Mouse (Mus musculus) neutrophil, adult 5-6 weeks (primary cell): Measurements from ENCODE around the gene Cdh20. TPM values are rescaled to one million over a fixed set of nuclear protein-coding genes. Genes with fewer than 3 reads are reported as not detected.

Experiments used
- ATAC-seq: fragments of 151-379, 151-347 bp; 2 replicates; pipeline ENCODE4 v1.8.0; 2017; ENCODE audit warnings: mild to moderate bottlenecking, moderate TSS enrichment; ENCODE audit not compliant: insufficient number of reproducible peaks, poor library complexity, low FRiP score, severe bottlenecking; ENCODE audit errors: extremely low read depth
- total RNA-seq: library from RNA; stranded (forward); fragments of 200-1000 nt; gene quantifications from 2 replicates; pipeline ENCODE4 v1.2.3, GENCODE M21; 2017

Gene Cdh20
- not detected in 2 replicates for total RNA-seq

GRCm38 (mm10) chr1:104768371-104769249 is at the start of gene Cdh20:
Cdh20 (plus strand) TSS chr1:104768529.
- ATAC-seq, result no peak

DNA sequence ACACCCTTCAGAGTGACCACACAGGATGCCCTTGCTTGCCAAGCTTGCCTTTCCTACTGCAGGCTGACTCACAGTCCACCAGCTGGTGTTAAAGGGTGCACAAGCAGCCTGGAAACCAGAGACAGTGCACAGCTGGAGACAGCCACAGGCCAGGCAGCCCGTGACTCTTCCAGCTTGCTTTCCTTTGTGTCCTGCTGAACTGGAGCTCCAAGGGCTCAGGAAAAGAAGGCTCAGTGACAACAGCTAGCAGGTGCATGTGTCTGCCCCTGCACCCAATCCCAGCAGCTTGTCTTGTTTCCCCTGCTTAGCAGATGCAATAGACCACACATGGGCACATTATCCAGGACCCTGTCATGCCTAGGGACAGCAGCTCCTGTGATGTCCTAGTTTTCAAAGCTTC is 21.5 kb upstream of the Cdh20 start:
- no peak for ATAC-seq

DNA sequence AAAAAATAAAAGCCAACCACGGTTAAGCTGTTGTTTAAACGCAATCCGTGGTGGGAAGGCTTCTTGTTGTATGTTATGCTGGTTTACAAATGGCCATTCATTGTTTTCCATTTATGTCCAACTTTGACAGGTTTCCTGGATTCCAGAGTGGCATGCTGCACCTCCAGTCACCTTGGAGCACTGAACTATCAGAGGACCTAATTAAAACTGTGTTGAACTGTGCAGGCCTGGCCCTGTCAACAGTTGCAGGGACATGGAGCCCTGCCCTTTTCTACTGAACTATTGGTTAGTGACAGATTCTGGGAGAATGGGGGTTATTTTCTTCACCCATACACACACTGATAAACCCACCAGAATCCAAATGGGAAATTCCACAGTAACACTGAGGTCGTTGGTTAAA is 20.9 kb upstream of the Cdh20 start:
- no peak for ATAC-seq

DNA sequence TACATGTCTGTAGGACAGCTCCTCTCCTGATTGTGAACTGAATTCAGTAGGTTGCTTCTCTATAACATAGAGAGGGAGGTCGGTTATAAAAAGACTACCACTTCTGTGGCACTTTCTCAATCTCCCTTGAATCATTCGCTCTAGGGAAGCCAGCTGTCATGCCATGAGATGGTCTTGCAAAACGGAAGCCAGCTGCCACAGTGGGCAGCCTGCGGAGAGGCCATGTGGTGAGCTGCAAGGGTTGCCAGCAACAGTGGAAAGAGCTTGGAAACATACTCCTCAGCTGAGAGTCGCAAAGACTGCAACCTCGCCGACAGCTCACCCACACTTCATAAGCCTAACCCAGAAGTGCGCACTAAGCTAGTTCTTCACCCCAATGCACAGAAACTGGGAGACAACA is 13.8 kb upstream of the Cdh20 start:
- no peak for ATAC-seq

- ATAC-seq, result no peak
Observed at GRCm38 (mm10) chr1:104755896-104756295, 12.4 kb upstream of the Cdh20 start.

DNA sequence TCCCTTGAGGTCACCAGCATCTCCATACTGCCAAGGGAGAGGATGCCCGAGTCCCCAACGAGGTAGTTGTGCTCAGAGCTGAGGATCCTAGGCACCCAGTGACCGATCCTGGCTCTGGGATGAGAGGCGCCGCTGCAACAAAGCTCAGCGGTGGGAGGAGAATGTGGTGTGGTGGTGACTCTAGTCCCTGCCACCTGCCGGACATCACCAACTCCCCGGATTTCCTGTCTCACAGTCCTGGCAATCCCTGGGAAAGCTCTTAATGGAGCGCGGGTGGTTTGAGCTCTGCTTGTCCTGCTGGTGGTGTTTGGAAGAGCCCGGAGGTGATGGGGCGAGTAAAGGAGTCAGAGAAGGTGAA is 900 bp downstream of the Cdh20 start:
- ATAC-seq, result no peak

GRCm38 (mm10) chr1:104771937-104772336 is 3.6 kb downstream of the Cdh20 start:
- no peak for ATAC-seq

DNA sequence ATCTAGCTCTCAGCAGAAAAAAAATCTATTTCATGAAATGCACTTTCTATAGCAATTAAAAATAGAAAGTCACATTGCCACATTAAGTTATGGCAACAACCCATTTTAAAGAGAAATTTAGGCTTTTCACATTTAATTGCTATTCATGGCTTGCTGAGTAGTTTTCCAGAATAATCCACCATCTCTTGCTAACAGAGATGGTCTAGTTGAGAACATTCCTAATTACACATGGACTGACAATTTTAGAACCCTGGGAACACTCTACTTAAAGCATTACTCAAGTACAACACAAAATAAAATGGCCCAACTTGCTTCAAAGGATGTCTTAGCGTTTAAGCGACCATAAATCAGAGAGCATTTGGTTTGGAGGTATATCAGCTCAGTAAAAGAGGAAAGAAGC is 4.9 kb downstream of the Cdh20 start:
- ATAC-seq, result no peak

DNA sequence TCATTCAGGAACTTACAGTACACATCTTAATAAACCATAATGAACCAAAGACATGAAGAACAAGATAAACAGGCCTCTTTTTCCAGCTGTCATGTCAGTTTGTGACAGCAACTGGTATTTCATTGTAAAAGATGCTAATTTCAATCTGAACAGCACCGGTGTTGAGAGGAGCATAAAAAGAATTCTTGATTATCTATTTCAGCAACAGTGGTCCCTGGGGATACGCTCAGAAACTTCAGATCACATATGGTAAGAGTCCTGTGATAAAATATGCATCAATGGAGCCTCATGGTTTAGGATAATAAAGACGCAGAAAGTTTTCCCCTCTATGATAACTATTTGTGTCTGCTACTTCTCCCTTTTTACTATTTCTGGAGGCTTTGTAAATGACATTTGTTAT is 25.2 kb downstream of the Cdh20 start:
- ATAC-seq, result no peak

- no peak for ATAC-seq
Observed at GRCm38 (mm10) chr1:104796146-104796545, 27.8 kb downstream of the Cdh20 start.

DNA sequence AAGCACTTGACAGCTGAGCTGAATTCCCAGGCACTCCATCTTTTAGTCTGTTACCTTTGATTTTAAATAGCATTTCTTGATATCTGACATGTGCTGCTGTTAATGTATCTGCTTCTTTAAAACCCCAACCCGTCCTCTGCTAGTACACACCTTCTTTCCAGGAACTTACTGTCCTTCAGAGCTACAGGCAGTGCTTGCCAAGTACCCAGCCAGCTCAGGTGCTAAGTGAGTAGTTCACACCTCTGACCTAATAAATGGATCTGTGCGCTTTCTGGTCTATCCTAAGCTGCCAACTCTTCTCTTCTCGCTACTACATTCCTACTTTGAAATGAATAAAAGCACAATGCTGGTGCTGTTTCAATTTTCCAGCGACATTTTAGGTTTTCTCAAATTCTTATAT is 28.8 kb downstream of the Cdh20 start:
- ATAC-seq, result no peak

GRCm38 (mm10) chr1:104804746-104805145 is 36.4 kb downstream of the Cdh20 start:
- no peak for ATAC-seq

DNA sequence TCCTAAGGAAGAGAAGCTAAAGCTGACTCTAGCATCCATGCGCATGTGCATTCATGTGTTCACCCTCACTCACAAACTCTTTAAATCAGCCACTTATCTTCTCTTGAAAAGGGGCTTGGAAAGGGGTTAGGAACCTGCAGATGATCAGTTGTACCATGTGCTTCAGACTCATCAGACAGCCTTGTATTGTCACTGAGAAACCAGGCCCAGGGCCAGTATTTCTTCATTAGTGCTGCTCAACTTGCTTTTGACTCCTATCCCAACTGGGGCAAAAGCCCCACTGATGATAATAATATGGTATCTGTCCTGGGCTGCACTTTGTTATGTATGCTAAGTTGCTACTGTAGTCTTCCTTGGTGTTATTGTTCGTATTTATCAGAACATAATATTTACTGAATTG is 38.9 kb downstream of the Cdh20 start:
- no peak for ATAC-seq

GRCm38 (mm10) chr1:104817510-104817909 is 49.2 kb downstream of the Cdh20 start:
- ATAC-seq, result no peak

DNA sequence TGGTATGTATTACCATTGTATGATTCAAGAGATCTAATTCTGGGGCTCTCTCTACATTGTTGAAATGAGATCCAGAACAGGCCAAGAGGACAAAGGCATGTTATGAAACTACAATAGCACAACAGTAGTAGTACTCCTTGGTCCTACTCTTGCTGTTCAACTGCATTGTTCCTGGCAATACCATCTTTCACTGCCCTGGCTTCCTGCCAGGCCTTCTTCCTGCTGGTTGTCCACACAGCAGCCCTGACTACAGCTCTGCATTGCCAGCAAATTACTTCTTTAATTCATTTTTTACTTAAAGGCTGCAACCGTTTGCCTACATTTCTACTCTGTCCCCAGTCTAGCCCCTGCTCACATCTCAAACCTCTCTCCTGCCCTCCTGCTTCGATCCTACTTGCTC is 59.8 kb downstream of the Cdh20 start:
- ATAC-seq, result no peak

DNA sequence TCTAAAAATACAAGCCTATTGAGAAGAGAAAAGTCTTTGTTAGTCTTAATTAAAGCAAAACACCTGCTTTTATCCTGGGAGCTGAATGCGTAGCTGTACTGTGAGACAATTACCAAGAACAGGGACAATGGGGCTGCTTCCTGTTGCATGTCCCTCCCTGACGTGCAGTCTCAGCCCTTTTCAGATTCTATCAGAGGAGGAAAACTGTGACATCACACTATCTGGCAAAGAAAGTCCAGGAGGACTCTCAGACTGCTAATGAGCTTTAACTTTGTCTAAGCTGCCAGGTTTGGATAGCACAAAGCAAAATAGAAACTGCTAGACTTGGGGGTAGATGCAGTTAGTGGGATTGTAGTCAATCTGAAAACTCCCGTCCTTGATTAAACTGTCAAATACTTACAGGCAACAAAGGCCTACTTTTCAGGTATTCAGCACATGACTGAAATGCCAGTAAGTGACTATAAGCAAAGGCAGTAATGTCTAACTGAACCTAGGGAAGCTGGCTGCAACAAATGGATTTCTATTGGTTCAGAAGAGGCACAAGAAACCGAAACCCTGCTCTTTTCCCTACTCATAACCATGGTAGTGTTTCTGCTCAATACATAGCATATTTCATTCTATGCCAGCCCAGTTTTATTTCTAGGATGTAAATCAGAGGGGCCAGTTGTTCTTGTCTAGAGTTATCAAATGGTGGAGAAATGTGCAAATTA is 70.0 kb downstream of the Cdh20 start:
- no peak for ATAC-seq

DNA sequence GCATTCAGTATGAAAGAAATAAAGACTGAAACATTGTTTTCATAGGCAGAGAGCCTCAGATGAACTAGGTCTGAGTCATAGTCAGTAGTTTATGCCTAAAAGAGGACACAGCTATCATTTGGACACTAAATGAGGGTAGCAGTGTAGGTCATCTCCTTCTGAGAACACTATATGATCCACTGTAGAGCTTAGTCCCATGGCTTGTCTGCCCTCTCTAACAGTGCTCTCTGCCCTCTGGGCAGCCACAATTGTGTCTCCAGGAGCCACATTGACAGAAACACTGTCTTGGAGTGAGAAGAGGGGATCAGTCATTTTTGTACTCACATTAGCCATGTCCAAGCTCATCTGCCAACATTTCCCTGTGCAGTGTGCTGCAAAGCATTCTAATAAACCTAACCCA is 70.7 kb downstream of the Cdh20 start:
- ATAC-seq, result no peak

- ATAC-seq, result no peak
Observed at GRCm38 (mm10) chr1:104848256-104848919, 80.1 kb downstream of the Cdh20 start.

DNA sequence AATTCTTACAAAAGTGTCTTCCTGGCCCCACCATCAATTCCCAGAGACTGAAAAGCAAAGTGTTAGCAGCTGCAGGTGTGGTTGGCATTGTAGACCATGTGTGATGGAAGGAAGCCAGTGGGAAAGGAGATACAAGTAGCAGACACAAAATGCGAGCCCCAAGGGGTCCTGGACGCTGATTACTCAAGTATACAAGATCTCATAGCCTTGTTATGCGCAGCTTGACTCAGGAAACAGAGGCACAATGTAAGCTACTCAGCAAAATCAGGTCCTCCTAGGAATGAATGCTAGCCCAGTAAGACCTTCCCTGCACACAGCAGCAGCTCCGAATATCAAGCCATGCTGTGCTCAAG is 80.6 kb downstream of the Cdh20 start:
- no peak for ATAC-seq

DNA sequence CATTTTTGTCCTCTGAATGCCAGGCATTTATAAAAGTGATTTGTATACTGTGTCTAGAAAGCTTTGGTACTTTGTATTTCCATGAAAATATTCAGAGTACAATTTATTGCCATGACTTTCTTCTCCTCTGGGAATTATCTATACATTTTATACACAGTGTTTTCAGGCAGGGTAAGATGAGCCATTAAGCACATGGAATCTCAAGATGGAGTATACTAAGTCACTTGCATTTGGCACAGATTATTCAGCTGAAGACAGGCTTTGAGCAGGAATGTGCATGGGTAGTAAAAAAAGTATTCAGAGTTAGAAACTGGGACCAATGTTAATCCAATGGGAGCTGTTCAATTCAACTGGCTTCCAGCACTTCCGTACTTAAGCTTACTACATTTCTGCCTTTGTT is 109.1 kb downstream of the Cdh20 start:
- ATAC-seq, result no peak
